Mouse (Mus musculus): ENCODE results near the gene Zfp866.

The Zfp866 gene

DNA sequence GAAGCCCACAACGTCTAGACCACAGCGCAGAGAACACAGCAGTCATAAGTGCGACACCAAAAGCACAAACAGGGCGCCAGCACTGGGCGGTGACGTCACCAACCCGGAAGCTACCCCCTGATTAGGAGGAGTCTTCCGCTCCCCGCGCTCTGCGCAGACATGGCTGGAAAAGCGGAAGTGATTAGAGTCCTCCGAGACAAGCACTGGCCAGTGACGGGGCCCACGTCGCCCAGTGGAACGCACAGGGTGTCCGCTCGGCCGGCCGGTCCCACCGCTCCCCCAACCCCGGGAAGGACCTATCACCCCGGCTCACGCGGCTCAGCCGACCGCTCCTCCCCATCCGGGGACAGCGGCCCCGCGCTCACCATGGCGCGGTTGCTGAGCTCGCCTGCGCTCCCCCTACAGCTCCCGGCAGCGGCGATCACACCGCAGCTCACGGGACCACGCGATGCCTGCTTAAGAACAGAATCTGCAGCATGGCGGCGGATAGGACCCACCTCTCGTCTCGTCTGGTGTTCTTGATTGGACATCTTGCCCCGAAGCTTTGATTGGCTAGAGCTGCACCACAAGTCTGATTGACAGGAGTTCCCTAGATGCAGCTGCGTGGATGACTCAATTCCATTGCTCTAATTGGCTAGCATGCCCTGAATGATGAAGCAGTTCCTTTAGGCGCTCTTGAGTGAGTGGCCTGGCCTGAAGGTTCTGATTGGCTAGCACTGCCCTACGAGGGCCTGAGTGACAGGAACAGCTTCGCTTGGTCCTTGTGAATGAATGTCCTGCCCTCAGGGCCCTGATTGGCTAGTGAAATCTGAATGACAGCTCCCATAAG is 74.4 kb downstream of the Zfp866 start:
- peak; percentile 94 for DNase-seq

DNA sequence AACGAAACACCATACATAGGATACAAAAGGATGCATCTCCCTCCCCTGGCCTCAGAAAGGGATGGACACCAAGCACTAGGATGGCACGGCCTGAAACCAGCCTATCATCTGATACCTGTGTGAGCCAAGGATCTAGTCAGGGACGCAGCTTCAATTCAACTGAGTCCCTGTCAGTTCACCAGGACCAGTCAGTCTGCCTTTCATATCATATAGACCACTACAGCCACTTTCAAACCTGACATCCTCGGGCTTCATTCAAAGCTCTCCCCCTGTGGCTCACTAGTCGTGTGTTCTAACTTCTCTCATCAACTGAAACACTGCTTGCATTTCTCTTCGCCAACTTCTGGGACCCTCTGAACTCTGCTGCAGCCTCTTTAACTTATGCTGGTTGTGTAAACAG is 75.6 kb downstream of the Zfp866 start:
- DNase-seq, result no peak

- DNase-seq, result no peak
Observed at GRCm38 (mm10) chr8:69713516-69713915, 77.5 kb downstream of the Zfp866 start.
